Mouse (Mus musculus) telencephalon, adult 2 months (tissue): Measurements from ENCODE around the gene Rai14.
A peak's percentile ranks its signal among the peaks of the same experiment; 100 is the strongest.

Experiments used
- DNase-seq: peaks from one replicate; pipeline ENCODE4 v3.0.0-alpha.2; 2011; ENCODE audit warnings: low read depth, low spot score

Rai14 gene

GRCm38 (mm10) chr15:10714409-10715138, at the start of gene Rai14:
Gene Rai14, minus strand, starts transcription at chr15:10714624.
- no peak for DNase-seq

DNA sequence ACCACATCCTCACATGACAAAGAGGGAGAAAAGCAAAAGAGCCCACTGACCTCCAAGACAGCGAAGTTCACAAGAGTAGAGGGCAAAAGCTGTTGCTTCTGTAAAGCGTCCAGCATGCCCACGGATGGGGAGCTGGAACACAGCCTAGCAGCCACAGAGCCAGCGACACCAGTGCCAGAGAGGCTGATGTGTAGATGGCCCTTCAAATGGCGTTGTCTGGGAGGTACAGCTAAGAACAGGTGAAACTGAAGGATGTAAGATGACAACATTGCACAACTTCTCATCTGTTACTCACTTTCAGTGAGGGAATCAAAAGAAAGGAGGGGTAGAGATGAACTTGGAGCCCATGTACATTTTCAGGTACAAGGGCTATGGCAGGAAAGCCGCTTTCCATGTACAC, 47.0 kb upstream of the Rai14 start:
- DNase-seq: no peak

- DNase-seq: no peak
Observed at GRCm38 (mm10) chr15:10760006-10760405, 45.6 kb upstream of the Rai14 start.

DNA sequence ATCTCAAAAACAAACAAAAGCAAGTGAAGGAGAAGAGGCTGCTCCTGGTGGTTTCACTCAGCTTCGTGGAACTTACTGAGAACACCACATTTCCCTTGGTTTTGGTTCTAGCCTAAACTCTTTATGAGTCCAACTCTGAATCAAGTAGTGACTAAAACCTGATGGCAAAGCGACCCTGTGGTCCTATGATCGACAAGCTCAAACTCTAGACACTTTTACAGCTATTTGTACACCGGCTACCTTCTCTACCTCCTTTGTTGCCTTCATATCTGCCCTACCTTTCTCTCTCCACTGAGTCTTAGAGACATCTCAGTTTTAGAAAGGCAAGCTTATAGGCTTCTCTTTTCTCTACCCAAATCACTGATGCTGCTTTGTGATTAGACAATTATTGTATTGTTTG, 45.0 kb upstream of the Rai14 start:
- DNase-seq: no peak

GRCm38 (mm10) chr15:10758808-10759207, 44.4 kb upstream of the Rai14 start:
- DNase-seq: no peak

- DNase-seq: no peak
Observed at GRCm38 (mm10) chr15:10751141-10751540, 36.7 kb upstream of the Rai14 start.

DNA sequence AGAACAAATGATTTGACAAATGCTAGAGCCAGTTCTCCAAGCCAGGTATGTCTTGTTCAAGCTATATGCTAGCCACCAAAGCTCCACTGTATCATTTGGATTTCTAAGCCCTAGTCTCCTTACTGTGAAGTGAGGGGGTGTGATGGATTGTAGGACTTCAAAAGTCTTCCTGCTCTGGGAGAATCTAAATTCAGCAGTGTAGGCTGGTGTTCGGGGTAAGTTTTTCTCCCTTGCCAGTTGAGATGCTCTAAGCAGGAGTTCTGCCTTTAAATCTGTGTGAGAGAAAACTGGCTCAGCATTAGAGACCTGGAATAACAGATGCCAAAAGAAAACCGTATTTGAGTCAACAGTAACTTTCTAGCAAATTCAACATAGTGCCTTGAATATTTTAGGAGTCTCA, 35.9 kb upstream of the Rai14 start:
- DNase-seq: peak; percentile 94

GRCm38 (mm10) chr15:10749678-10750077, 35.3 kb upstream of the Rai14 start:
- no peak for DNase-seq

GRCm38 (mm10) chr15:10747638-10748037, 33.2 kb upstream of the Rai14 start:
- DNase-seq: peak; percentile 44

- no peak for DNase-seq
Observed at GRCm38 (mm10) chr15:10747226-10747625, 32.8 kb upstream of the Rai14 start.

- DNase-seq: no peak
Observed at GRCm38 (mm10) chr15:10746303-10747051, 32.1 kb upstream of the Rai14 start.

- no peak for DNase-seq
Observed at GRCm38 (mm10) chr15:10742441-10742840, 28.0 kb upstream of the Rai14 start.

GRCm38 (mm10) chr15:10739279-10739678, 24.9 kb upstream of the Rai14 start:
- no peak for DNase-seq

DNA sequence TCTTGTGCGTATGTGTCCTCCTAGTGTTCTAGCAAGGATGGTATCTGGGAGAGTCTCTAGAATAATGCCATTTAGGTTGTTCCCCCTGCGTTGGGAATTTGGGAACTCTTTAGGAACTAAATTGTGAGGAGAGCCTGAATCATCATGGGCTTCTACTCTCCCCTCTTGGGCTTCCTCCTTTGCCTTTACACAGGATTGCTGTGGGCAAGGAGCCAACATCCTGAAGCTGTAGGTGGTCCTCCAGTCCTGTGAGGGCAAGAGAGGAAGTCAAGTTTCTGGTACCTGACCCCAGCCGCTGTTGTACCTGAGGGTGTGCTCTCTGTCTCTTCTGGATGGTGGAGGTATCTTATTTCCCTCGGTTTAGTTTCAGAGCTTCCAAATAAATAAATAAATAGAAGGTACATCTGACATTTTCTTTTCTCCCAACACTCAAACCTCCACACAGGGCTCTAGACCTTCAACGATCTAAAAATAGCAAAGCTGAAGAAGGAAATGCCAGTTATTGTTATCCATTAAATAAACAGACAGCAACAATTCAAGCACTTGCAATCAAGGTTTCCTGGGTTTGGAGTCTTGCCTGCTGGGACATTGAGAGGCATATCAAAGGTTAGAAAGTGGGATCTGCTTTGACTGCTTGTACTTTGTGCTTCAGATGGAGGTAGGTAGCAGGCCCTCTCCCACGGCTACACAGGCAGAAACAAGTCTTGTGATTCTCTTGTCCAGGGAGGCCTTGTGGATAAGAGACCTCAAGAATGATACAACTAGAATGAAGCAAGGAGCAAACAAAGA, 24.1 kb upstream of the Rai14 start:
- no peak for DNase-seq

DNA sequence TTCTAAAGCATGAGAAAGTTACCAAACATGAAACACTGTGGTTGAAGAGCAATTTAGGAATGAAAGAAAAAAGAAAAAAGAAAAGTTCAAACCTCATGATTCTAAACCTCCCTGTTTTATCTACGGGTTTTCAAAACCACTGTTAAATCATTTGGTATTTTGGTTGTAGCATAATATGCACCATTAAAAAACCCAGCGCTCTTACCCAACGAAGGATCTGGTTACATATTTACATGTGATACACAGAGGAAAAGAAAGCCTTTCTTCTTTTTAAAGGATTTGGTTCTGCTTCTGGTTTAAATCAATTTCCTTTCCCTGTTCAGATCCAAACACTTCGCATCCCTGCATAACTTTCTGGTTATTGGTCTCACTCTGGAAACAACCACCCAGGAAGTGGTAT, 21.5 kb upstream of the Rai14 start:
- DNase-seq: no peak

DNA sequence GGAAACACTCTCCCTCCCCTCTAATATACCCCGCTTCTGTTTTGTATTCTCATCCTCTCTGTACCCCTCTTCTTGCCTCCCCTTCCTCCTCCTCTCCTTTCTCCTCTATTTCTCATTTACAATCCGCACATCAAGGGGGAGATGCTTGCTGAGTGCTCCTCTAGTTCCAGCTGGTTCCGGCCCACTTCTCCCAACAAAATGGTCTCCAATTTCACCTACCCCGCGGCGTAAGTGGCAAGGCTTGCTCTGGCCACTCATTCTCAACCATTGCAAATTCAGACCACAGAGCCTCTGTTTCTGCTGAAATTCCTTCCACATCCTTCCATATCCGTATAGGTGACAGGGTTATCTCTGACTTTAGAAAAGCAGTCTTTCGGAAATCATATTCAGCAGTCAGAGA, 20.8 kb upstream of the Rai14 start:
- no peak for DNase-seq

- DNase-seq: no peak
Observed at GRCm38 (mm10) chr15:10731398-10731797, 17.0 kb upstream of the Rai14 start.

DNA sequence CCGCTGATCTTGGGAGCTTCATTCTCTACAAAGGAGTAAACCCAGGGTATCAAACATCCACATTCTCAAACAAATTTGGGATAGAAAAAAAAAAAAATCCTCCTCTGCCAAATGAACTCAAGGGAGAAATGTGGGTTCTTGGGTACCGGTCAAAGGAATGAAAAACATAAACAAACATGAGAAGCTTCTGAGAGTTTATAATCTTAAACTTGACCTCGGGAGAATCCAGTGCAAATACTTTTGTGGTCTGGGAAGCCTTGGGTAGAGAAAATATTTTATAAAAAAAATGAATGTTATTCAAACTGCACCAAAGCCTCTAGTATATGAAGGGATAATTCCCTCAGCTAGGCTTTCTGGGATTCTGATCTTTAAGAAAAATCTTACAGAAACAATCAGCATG, 11.8 kb upstream of the Rai14 start:
- DNase-seq: no peak

GRCm38 (mm10) chr15:10724857-10725256, 10.4 kb upstream of the Rai14 start:
- DNase-seq: no peak

DNA sequence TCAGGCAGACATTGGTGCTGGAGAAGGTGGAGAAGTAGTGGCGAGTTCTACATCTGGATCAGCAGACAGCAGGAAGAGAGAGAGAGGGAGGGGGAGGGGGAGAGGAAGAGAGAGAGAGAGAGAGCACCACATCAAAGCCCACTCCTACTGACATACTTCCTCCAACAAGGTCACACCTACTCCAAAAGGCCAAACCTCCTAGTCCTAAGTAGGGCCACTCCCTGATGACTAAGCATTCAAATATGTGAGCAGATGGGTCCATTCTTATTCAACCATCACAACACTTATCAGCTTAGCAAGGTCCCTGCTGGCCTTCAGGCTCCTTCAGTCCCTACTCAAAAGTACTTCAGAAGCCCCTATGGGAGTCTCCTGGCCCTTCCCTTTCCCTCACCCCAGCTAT, 9.1 kb upstream of the Rai14 start:
- DNase-seq: no peak

DNA sequence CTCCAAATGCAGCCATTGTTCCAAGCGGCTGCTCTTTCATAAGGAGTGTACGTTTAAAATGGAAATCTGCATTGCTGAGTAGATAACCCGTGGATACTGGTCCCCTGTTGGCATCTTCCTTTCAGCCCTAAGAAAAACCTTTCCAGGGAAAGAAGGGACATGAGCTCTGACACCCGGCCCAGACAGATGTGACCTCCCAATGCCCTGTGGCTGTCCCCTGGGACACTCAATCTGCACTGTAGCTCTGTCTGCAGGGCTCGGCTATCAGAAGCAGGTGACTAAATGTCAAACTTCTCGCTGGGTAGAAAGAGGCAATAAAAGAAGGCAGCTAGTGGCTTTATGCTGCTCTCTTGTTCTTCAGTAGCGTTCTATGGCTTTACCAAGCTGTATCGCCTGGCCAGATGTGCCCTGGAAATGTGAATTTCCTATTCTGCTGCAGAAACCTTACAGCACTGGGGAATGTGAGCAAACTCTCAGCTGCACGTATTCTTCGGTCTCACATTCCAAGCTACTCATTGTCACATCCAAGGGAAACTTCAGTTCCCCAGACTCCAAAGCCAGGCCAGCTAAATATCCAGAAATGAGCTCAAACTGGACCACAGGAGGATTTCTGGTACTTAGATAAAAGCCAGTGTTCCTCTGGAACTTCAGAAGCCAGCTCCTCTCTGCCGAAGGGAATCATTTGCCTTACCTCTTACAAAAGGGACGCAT, 8.4 kb upstream of the Rai14 start:
- DNase-seq: no peak

- no peak for DNase-seq
Observed at GRCm38 (mm10) chr15:10721259-10721781, 6.9 kb upstream of the Rai14 start.
